Mouse (Mus musculus) gastrocnemius, postnatal 10 days (tissue): ENCODE data around the gene Acer3. TPM values are rescaled to one million over a fixed set of nuclear protein-coding genes. Genes with fewer than 3 reads are reported as not detected.

Source experiments
- total RNA-seq, 2 experiments: library from RNA; stranded (reverse); gene quantifications; 2 replicates each; pipeline ENCODE4 v1.2.3; 2021

Gene Acer3
- total RNA-seq, 2 experiments from 2014 or later, result 5.1 to 6.1 TPM

Other genes with a start within 250 kb of the Acer3 start
- gene Myo7a, start 201.7 kb downstream of the Acer3 start, total RNA-seq, result 1 to 10 TPM; 7.0 TPM
- under 1 TPM; 0.21 to 0.27 TPM for gene Omp, start 175.7 kb downstream of the Acer3 start, total RNA-seq
- gene Capn5, start 142.9 kb downstream of the Acer3 start, total RNA-seq, result 1 to 10 TPM; 4.7 TPM
- gene B3gnt6, start 121.7 kb downstream of the Acer3 start, total RNA-seq, result not detected
- gene Tsku, start 40.1 kb upstream of the Acer3 start, total RNA-seq, result 1 to 10 TPM; 4.6 to 8.9 TPM
- gene Gucy2d, start 119.2 kb upstream of the Acer3 start, total RNA-seq, result not detected
- gene Lrrc32, start 168.1 kb upstream of the Acer3 start, total RNA-seq, result 1 to 10 TPM; 7.4 to 8.8 TPM